Mouse (Mus musculus) heart, embryonic 15.5 days (tissue): ENCODE data around the gene Cbx4. TPM values are rescaled to one million over a fixed set of nuclear protein-coding genes. Genes with fewer than 3 reads are reported as not detected.

Experiments
- ATAC-seq: fragments of 200-750 bp; cut with Nextera tagmentation; replicated peaks from 2 replicates; pipeline ENCODE4 v1.8.0; 2017; ENCODE audit warnings: low read depth, moderate TSS enrichment; ENCODE audit not compliant: insufficient number of reproducible peaks, insufficient read depth, low FRiP score
- H3K27ac ChIP-seq: fragments of 300-500 bp; sonication (generic); 2 replicates; pipeline ENCODE4 v1.5.1; 2015; ENCODE audit warnings: mild to moderate bottlenecking, inconsistent platforms
- H3K27me3 ChIP-seq: fragments of 300-500 bp; sonication (generic); 2 replicates; pipeline ENCODE4 v1.6.1; 2015; ENCODE audit warnings: inconsistent platforms
- H3K36me3 ChIP-seq: fragments of 300-500 bp; sonication (generic); 2 replicates; pipeline ENCODE4 v1.6.1; 2015; ENCODE audit warnings: mild to moderate bottlenecking, inconsistent platforms
- H3K4me1 ChIP-seq: fragments of 300-500 bp; sonication (generic); replicated peaks from 2 replicates; pipeline ENCODE4 v1.6.1; 2015; ENCODE audit warnings: inconsistent platforms
- H3K4me2 ChIP-seq: fragments of 300-500 bp; sonication (generic); 2 replicates; pipeline ENCODE4 v1.6.1; 2015; ENCODE audit warnings: inconsistent platforms, mild to moderate bottlenecking, moderate library complexity
- H3K4me3 ChIP-seq: fragments of 300-500 bp; sonication (generic); 2 replicates; pipeline ENCODE4 v1.5.1; 2015; ENCODE audit warnings: mild to moderate bottlenecking, inconsistent platforms
- H3K9ac ChIP-seq: fragments of 300-500 bp; sonication (generic); 2 replicates; pipeline ENCODE4 v1.6.1; 2015; ENCODE audit warnings: mild to moderate bottlenecking, inconsistent platforms
- H3K9me3 ChIP-seq: fragments of 300-500 bp; sonication (generic); replicated peaks from 2 replicates; pipeline ENCODE4 v1.6.1; 2016; ENCODE audit warnings: inconsistent platforms
- WGBS: fragments of 180-500 bp; shearing (Covaris S2); methylation state at CpG from one replicate; pipeline ENCODE4 v1.1.7; 2015; ENCODE audit warnings: mixed read lengths; 5-methylcytosine and 5-hydroxymethylcytosine counted together
- polyA plus RNA-seq: library from polyadenylated mRNA; unstranded; fragments of >200 nt; fragmentation: Nextera tagmentation; extraction: Ambion mirVana; gene quantifications from 2 replicates; pipeline ENCODE4 v1.2.1, GENCODE M21; 2015

Gene Cbx4
- polyA plus RNA-seq, 1 experiment from 2014 or later, result 9.3 TPM

GRCm38 (mm10) chr11:119035686-119036165 lies 50.3 kb downstream of the Cbx4 start:
- H3K4me2 ChIP-seq, result 0 out of 2 replicates have a peak overlapping the region, but pooled peaks have one; percentile 8
- peaks cover 9% of the 10 kb centered on the region for H3K36me3 ChIP-seq
- no peak overlapping the region for H3K27ac ChIP-seq
- no peak overlapping the region for H3K9ac ChIP-seq
- peaks cover 59% of the 10 kb centered on the region for H3K27me3 ChIP-seq
- 0 out of 2 replicates have a peak overlapping the region, but pooled peaks have one; percentile 13 for H3K4me3 ChIP-seq
- 7% methylated on average over 21 of the region's 21 CpGs for WGBS
- no peaks in the 10 kb centered on the region for H3K9me3 ChIP-seq
- ATAC-seq, result no peak
- peaks cover 52% of the 10 kb centered on the region for H3K4me1 ChIP-seq

DNA sequence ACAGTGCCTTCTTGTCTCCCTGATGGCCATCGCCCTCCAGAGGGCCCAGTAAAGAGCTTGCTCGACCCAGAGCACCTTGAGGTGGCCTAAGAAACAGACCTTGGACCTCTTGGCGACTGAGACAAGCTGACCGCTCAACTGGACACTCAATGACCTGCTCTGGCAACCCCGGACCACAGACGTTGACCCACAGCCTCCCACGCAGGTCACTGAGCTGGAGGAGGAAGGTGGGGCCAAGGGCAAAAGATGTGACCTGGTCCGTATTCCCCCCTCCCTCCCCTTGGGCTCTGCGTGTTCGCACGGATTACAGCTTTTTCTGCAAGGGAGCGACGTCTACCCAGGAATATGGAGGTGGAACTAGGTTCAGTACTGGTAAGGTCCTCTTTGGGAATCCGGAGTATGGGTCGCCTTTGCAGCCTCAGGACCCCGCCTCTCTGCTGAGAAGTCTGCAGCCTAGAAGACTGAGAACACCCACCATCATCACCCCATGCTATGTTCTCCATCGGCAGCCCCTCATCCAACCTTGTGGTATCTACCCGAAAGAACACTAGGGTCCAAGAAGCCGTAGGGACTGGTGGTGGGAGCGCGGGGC lies 50.8 kb downstream of the Cbx4 start:
- Histone ChIP-seq H3K4me1 (peaks cover 50% of the 10 kb centered on the region), H3K9ac (no peak overlapping the region), H3K27me3 (peaks cover 59% of the 10 kb centered on the region), H3K36me3 (peaks cover 10% of the 10 kb centered on the region), H3K4me3 (0 out of 2 replicates have a peak overlapping the region, but pooled peaks have one; percentile 29), H3K27ac (no peak overlapping the region), H3K9me3 (no peaks in the 10 kb centered on the region), H3K4me2 (no peak overlapping the region)
- WGBS, result 4% methylated on average over 21 of the region's 21 CpGs
- ATAC-seq, result no peak

DNA sequence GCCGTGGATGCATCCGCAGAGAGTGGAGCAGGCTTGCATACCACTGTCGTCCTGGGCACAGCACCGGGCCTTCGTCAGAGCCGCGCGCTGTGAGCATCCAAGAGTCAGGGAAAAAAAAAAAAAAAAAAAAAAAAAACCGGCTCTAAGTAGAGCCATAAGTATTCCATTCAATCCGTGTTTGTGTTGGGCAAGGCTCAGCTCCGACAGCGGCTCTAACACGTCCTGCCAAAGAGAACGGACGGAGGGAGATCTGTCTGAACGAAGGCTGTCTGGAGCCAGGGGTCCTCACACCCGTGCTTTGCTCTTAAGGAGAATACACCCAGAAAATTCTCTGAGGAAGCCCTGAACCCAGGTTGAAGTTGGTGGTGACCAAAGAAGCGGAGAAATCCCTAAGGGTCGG lies 51.4 kb downstream of the Cbx4 start:
- H3K27me3 ChIP-seq, result peaks cover 59% of the 10 kb centered on the region
- peaks cover 15% of the 10 kb centered on the region for H3K36me3 ChIP-seq
- peak overlapping the region; percentile 29 for H3K4me3 ChIP-seq
- peak overlapping the region; percentile 57 for H3K4me2 ChIP-seq
- no peaks in the 10 kb centered on the region for H3K9me3 ChIP-seq
- WGBS, result 3% methylated on average over 19 of the region's 19 CpGs
- H3K4me1 ChIP-seq, result peaks cover 44% of the 10 kb centered on the region
- no peak overlapping the region for H3K27ac ChIP-seq
- ATAC-seq, result no peak
- no peak overlapping the region for H3K9ac ChIP-seq

GRCm38 (mm10) chr11:119033874-119034558 lies 52.0 kb downstream of the Cbx4 start:
- Histone ChIP-seq H3K36me3 (peaks cover 21% of the 10 kb centered on the region), H3K9ac (no peak overlapping the region)
- ATAC-seq, result no peak; the same call in 1 of the 2 replicates

More at GRCm38 (mm10) chr11:119033874-119034558, 52.0 kb downstream of the Cbx4 start:
- peaks cover 57% of the 10 kb centered on the region for H3K27me3 ChIP-seq
- WGBS, result 2% methylated on average over 26 of the region's 26 CpGs
- H3K4me1 ChIP-seq, result peaks cover 38% of the 10 kb centered on the region
- no peak overlapping the region for H3K27ac ChIP-seq
- peak overlapping the region; percentile 29 for H3K4me3 ChIP-seq
- H3K4me2 ChIP-seq, result peak overlapping the region; percentile 57
- H3K9me3 ChIP-seq, result no peaks in the 10 kb centered on the region

Other genes with a start within 250 kb of the Cbx4 start
- gene Rbfox3, start 174.6 kb downstream of the Cbx4 start, polyA plus RNA-seq, result 0.06 and 0.27 TPM in 2 replicates
- not detected in 2 replicates for gene Enpp7, start 98.0 kb downstream of the Cbx4 start, polyA plus RNA-seq
- 11.6 and 18.0 TPM in 2 replicates for gene Cbx2, start 63.3 kb downstream of the Cbx4 start, polyA plus RNA-seq
- gene Cbx8, start 45.3 kb downstream of the Cbx4 start, polyA plus RNA-seq, result 7.5 and 9.5 TPM in 2 replicates
- 16.1 and 19.7 TPM in 2 replicates for gene Tbc1d16, start 142.3 kb upstream of the Cbx4 start, polyA plus RNA-seq
- 1.3 and 2.5 TPM in 2 replicates for gene Ccdc40, start 142.4 kb upstream of the Cbx4 start, polyA plus RNA-seq
- gene Gaa, start 181.7 kb upstream of the Cbx4 start, polyA plus RNA-seq, result 74.7 and 97.9 TPM in 2 replicates
- 213 and 251 TPM in 2 replicates for gene Eif4a3, start 213.9 kb upstream of the Cbx4 start, polyA plus RNA-seq
- 0.28 and 0.38 TPM in 2 replicates for gene Card14, start 221.5 kb upstream of the Cbx4 start, polyA plus RNA-seq